Mouse (Mus musculus) cerebellum, adult 2 months (tissue): ENCODE measurements around the gene Crabp1.

Source experiments
- CTCF ChIP-seq: fragments of 200-500 bp; IDR thresholded peaks from 2 replicates; pipeline ENCODE4 v1.5.1; 2011; ENCODE audit warnings: low read depth, mild to moderate bottlenecking, control low read depth, low read length, moderate library complexity, borderline replicate concordance; ENCODE audit not compliant: insufficient read depth
- POLR2A ChIP-seq: fragments of 200-500 bp; IDR thresholded peaks from 2 replicates; pipeline ENCODE4 v1.6.1; 2011; ENCODE audit warnings: low read length, control low read depth, borderline replicate concordance; ENCODE audit not compliant: insufficient read depth

DNA sequence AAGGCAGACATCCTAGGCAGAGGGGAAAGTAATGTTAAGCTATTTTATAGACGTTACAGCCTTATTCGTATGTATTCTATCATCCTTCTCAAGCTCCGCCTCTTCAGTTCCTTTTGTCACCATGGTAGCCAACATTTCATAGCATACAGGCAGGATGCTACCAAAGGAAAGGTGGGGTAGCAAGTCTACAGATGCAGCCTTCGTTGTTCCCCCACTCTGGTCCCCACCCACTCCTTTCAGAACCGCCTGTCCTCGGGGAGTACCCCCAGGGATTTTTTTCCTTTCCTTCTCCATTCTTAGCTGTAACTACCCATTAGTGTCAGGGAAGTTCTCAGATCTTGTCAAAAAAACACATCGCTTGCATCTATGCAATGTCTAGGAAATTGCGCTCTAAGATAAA is 14.7 kb downstream of the Crabp1 start:
- TF ChIP-seq CTCF (no peak), POLR2A (no peak)
